Mouse (Mus musculus) urinary bladder, postnatal 14 days (tissue): ENCODE data around the gene 4930558C23Rik.
A peak's percentile ranks its signal among the peaks of the same experiment; 100 is the strongest.
"Not testable (repeated sequence)": the region's sequence is repeated elsewhere in the genome, so short reads cannot be mapped to it uniquely, and the experiment has no call there.

ENCODE experiments used
- DNase-seq: peaks from one replicate; pipeline ENCODE4 v3.0.0; 2021; ENCODE audit warnings: low spot score

The 4930558C23Rik gene

GRCm38 (mm10) chr3:95370101-95370500 lies 32.5 kb downstream of the 4930558C23Rik start:
- no peak for DNase-seq

- not testable (repeated sequence) for DNase-seq
Measured at GRCm38 (mm10) chr3:95360276-95360675, 42.4 kb downstream of the 4930558C23Rik start.

GRCm38 (mm10) chr3:95357746-95358145 lies 44.9 kb downstream of the 4930558C23Rik start:
- no peak for DNase-seq

GRCm38 (mm10) chr3:95356701-95357449 lies 45.8 kb downstream of the 4930558C23Rik start, which contains the start of gene Setdb1:
TSS of gene Setdb1 (minus strand) at chr3:95357202.
- peak; percentile 97 for DNase-seq

GRCm38 (mm10) chr3:95355911-95356544 lies 46.6 kb downstream of the 4930558C23Rik start:
- not testable (repeated sequence) for DNase-seq

- no peak for DNase-seq
Measured at GRCm38 (mm10) chr3:95349491-95349890, 53.1 kb downstream of the 4930558C23Rik start.

- not testable (repeated sequence) for DNase-seq
Measured at GRCm38 (mm10) chr3:95348343-95348742, 54.3 kb downstream of the 4930558C23Rik start.

- DNase-seq = no peak
Measured at GRCm38 (mm10) chr3:95346454-95346853, 56.2 kb downstream of the 4930558C23Rik start.

- not testable (repeated sequence) for DNase-seq
Measured at GRCm38 (mm10) chr3:95343356-95344000, 59.2 kb downstream of the 4930558C23Rik start.

GRCm38 (mm10) chr3:95338251-95338650 lies 64.4 kb downstream of the 4930558C23Rik start:
- no peak for DNase-seq

GRCm38 (mm10) chr3:95337345-95337744 lies 65.3 kb downstream of the 4930558C23Rik start:
- DNase-seq = no peak
